Mouse (Mus musculus): Measurements from ENCODE around the gene Hspa8. TPM values are rescaled to one million over a fixed set of nuclear protein-coding genes. Genes with fewer than 3 reads are reported as not detected.
"Not testable (repeated sequence)": the region's sequence is repeated elsewhere in the genome, so short reads cannot be mapped to it uniquely, and the experiment has no call there.

Gene Hspa8
- polyA plus RNA-seq, 1 experiment: 1,837 TPM

- Histone ChIP-seq H3K4me1 (ENCODE audit: control insufficient read depth, insufficient read depth, low read length) (peaks cover 3% of the 10 kb centered on the region; the same call in 1 of the 2 replicates), H3K4me3 (ENCODE audit: insufficient read depth, low read depth, low read length) (no peak overlapping the region), H3K27ac (ENCODE audit: insufficient read depth, low read depth, low read length) (no peak overlapping the region)
- WGBS: 95% methylated on average over 5 of the region's 5 CpGs
- no peak for TF ChIP-seq CTCF (IDR thresholded peaks at IDR 0.05; ENCODE audit: insufficient read depth, low read depth, low read length)
- TF ChIP-seq POLR2A (IDR thresholded peaks at IDR 0.05; ENCODE audit: insufficient read depth, low read depth, low read length): no peak
Measured at GRCm38 (mm10) chr9:40794926-40795325, 5.9 kb upstream of the Hspa8 start.

- H3K4me1 ChIP-seq (ENCODE audit: control insufficient read depth, insufficient read depth, low read length): peaks cover 3% of the 10 kb centered on the region; the same call in 1 of the 2 replicates
- no peak overlapping the region for H3K27ac ChIP-seq (ENCODE audit: insufficient read depth, low read depth, low read length)
- 91% methylated on average over 2 of the region's 2 CpGs for WGBS
- TF ChIP-seq POLR2A (IDR thresholded peaks at IDR 0.05; ENCODE audit: insufficient read depth, low read depth, low read length) (no peak), CTCF (IDR thresholded peaks at IDR 0.05; ENCODE audit: insufficient read depth, low read depth, low read length) (no peak)
- H3K4me3 ChIP-seq (ENCODE audit: insufficient read depth, low read depth, low read length): no peak overlapping the region
Measured at GRCm38 (mm10) chr9:40795562-40795961, 5.2 kb upstream of the Hspa8 start.

- peaks cover 3% of the 10 kb centered on the region; the same call in 1 of the 2 replicates for H3K4me1 ChIP-seq (ENCODE audit: control insufficient read depth, insufficient read depth, low read length)
- no peak overlapping the region for H3K4me3 ChIP-seq (ENCODE audit: insufficient read depth, low read depth, low read length)
- 87% methylated on average over 4 of the region's 4 CpGs for WGBS
- TF ChIP-seq CTCF (IDR thresholded peaks at IDR 0.05; ENCODE audit: insufficient read depth, low read depth, low read length): no peak
- TF ChIP-seq POLR2A (IDR thresholded peaks at IDR 0.05; ENCODE audit: insufficient read depth, low read depth, low read length): no peak
- H3K27ac ChIP-seq (ENCODE audit: insufficient read depth, low read depth, low read length): no peak overlapping the region
Measured at GRCm38 (mm10) chr9:40796054-40796453, 4.7 kb upstream of the Hspa8 start.

GRCm38 (mm10) chr9:40798247-40798960 is 2.4 kb upstream of the Hspa8 start:
- 88% methylated on average over 9 of the region's 9 CpGs for WGBS
- peak overlapping the region; percentile 72; the same call in 1 of the 2 replicates for H3K27ac ChIP-seq (ENCODE audit: insufficient read depth, low read depth, low read length)
- no peak overlapping the region for H3K4me3 ChIP-seq (ENCODE audit: insufficient read depth, low read depth, low read length)
- H3K4me1 ChIP-seq (ENCODE audit: control insufficient read depth, insufficient read depth, low read length): peaks cover 3% of the 10 kb centered on the region; the same call in 1 of the 2 replicates
- TF ChIP-seq CTCF (IDR thresholded peaks at IDR 0.05; ENCODE audit: insufficient read depth, low read depth, low read length): no peak
- no peak for TF ChIP-seq POLR2A (IDR thresholded peaks at IDR 0.05; ENCODE audit: insufficient read depth, low read depth, low read length)

GRCm38 (mm10) chr9:40799112-40799511 is 1.7 kb upstream of the Hspa8 start:
- 70% methylated on average over 3 of the region's 3 CpGs for WGBS

GRCm38 (mm10) chr9:40799837-40800501 is 815 bp upstream of the Hspa8 start:
- WGBS: under 1% methylated on average over 30 of the region's 30 CpGs
- H3K27ac ChIP-seq (ENCODE audit: insufficient read depth, low read depth, low read length): peak overlapping the region; percentile 100

More at GRCm38 (mm10) chr9:40799112-40799511, 1.7 kb upstream of the Hspa8 start:
- peaks cover 3% of the 10 kb centered on the region; the same call in 1 of the 2 replicates for H3K4me1 ChIP-seq (ENCODE audit: control insufficient read depth, insufficient read depth, low read length)
- TF ChIP-seq CTCF (IDR thresholded peaks at IDR 0.05; ENCODE audit: insufficient read depth, low read depth, low read length): no peak
- TF ChIP-seq POLR2A (IDR thresholded peaks at IDR 0.05; ENCODE audit: insufficient read depth, low read depth, low read length): no peak
- peak overlapping the region; percentile 72 for H3K27ac ChIP-seq (ENCODE audit: insufficient read depth, low read depth, low read length)
- H3K4me3 ChIP-seq (ENCODE audit: insufficient read depth, low read depth, low read length): no peak overlapping the region

GRCm38 (mm10) chr9:40801614-40802532 is 1.1 kb downstream of the Hspa8 start:
- under 1% methylated on average over 28 of the region's 28 CpGs for WGBS
- H3K27ac ChIP-seq (ENCODE audit: insufficient read depth, low read depth, low read length): peak overlapping the region; percentile 72
- peak overlapping the region; percentile 69 for H3K4me3 ChIP-seq (ENCODE audit: insufficient read depth, low read depth, low read length)
- not testable (repeated sequence) for H3K4me1 ChIP-seq (ENCODE audit: control insufficient read depth, insufficient read depth, low read length)

More at GRCm38 (mm10) chr9:40799837-40800501, 815 bp upstream of the Hspa8 start:
- Histone ChIP-seq H3K4me1 (ENCODE audit: control insufficient read depth, insufficient read depth, low read length) (peaks cover 3% of the 10 kb centered on the region; the same call in 1 of the 2 replicates), H3K4me3 (ENCODE audit: insufficient read depth, low read depth, low read length) (peak overlapping the region; percentile 67)
- TF ChIP-seq CTCF (IDR thresholded peaks at IDR 0.05; ENCODE audit: insufficient read depth, low read depth, low read length): no peak
- no peak for TF ChIP-seq POLR2A (IDR thresholded peaks at IDR 0.05; ENCODE audit: insufficient read depth, low read depth, low read length)

GRCm38 (mm10) chr9:40802533-40802875 is 1.7 kb downstream of the Hspa8 start:
- WGBS: under 1% methylated on average over 8 of the region's 8 CpGs

GRCm38 (mm10) chr9:40804576-40804975 is 3.8 kb downstream of the Hspa8 start:
- H3K4me1 ChIP-seq (ENCODE audit: control insufficient read depth, insufficient read depth, low read length); H3K27ac ChIP-seq (ENCODE audit: insufficient read depth, low read depth, low read length); H3K4me3 ChIP-seq (ENCODE audit: insufficient read depth, low read depth, low read length): not testable (repeated sequence)
- WGBS: 15% methylated on average over 3 of the region's 3 CpGs

More at GRCm38 (mm10) chr9:40802533-40802875, 1.7 kb downstream of the Hspa8 start:
- peak overlapping the region; percentile 69 for H3K4me3 ChIP-seq (ENCODE audit: insufficient read depth, low read depth, low read length)
- not testable (repeated sequence) for H3K27ac ChIP-seq (ENCODE audit: insufficient read depth, low read depth, low read length); H3K4me1 ChIP-seq (ENCODE audit: control insufficient read depth, insufficient read depth, low read length)

Data from olfactory bulb, adult 2 months (tissue).